Mouse (Mus musculus): ENCODE measurements around the gene Olfr12.

The Olfr12 gene

DNA sequence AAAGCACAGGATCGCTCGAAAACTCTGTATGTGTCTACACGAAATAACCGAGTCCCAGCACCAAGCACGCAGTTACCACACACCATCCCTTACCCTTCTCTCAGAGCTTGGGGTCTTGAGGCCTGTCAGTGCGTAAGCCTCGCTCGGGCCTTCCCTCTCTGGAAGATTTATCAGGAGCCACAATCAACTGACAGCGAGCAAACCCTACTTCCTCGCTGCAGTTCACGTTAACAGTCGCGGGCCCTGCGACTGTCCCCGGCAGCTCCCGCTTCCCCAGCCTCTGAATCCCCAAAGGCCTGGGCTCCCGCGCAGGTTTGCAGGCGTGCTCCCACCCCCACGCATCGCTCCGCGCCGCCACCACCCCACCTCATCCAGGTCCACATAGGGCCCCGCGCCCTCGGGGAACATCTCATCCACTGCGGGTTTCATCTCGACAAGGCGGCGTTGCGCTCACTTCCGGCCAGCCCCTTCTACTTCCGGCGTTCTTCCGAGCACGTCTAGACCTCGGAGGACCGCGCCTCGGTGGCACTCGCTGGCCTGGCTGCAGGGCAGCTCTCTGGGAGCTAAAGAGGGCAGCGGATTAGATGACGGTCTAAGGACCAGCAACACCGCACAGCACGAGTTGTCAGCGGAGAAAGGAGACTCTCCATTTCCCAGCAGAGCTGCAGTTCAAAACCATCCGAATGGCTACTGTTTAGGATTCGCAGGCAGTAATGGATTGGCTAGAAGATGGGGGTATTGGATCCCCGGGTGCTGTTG, 24.1 kb downstream of the Olfr12 start, which contains the start of gene Cops9:
Gene Cops9 (minus strand): TSS at position 472 of the 759 bp plus-strand sequence.
- DNase-seq, result peak; percentile 94 to 95

DNA sequence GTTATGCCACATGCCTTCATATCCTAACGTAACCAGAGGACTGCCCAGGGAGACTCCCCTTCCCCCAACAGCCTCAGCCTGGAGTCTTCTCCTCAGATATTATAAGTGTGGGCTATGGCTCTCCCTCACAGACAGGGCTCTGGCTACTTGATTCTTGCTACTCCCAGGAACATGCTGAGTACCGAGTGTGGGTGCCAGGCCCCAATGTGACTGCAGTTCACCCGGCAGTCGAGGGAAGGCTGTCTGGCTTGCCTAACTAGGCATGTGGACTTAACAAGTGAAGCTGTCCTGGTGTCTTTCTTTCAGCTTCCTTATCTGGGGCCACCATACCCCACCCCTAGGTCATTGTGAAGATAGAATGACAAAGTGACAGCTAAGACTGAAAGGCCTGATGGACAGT, 26.1 kb downstream of the Olfr12 start:
- no peak for DNase-seq

DNA sequence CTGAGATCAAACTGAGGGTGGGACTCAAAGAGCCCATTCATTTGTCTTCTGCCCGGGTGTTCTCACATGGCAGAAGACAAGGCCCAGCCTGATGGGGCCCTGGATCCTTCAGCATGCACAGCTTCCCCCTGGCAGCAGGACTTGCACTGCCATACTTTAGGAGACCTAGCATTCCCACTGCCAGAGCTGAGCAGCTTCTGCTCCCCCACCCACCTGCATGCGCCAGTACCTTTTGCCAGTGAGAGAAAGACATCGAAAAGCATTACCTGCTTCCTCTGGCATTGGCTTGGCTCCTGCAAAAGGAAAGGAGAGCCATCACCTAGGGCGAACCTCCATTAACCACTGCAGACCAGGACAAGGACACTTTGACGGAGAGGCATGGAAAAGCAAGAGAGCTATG, 27.3 kb downstream of the Olfr12 start:
- no peak for DNase-seq

DNA sequence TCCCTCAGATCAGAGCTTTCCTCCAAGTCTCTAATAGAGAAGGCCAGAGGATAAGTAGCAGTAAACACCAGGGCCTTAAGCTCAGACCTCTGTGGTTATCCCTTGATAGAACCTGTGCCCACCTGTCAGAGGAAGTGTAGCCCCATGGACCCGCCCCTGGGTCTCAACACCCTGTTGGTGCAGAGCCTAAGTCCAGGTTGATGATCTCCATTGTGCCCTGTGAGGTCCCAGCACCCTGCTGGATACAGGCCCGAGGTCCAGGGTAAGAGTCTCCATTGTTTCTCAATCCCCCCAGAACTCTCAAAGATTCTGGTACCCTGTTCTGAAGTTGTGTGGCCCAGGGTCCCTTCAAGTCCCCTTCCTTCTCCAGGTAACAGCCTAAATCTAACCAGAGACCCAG, 28.5 kb downstream of the Olfr12 start:
- no peak for DNase-seq

DNA sequence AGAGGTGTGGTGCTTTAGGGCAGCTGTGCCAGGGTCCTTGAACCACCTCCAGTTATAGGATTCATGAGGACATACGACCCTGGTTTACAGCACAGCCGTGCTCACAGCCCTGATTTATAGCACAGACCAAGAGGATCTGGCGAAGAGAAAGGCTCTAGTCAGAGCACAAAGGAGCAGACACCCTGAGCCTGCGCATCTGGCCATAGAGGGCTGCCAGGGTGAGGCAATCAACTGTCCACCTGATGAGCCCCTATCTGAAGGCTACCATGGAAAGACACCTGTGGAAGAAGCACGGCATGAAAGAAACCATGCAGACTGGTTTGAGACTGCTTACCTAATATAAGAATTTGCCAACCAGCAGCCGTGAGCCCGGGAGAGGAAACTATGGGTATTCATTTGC, 29.0 kb downstream of the Olfr12 start:
- DNase-seq, result no peak

DNA sequence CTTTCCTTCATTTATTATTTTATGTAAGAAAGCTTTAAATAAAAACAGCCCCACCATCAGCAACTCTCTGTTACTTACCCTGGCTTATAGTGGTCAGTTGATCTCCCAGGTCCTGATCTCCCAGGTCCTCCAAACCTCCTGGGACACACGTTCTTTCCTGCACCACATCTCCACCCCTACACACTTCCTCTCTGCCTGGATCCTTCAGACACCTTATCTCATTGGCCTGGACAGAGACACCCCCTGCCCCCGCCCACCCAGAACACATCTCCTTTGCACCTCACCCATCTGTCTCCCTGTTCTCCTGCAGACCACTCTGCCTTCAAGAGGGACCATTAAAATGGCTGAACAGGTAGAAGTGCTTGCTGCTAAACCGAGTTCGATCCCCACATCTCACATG, 29.4 kb downstream of the Olfr12 start:
- no peak for DNase-seq

DNA sequence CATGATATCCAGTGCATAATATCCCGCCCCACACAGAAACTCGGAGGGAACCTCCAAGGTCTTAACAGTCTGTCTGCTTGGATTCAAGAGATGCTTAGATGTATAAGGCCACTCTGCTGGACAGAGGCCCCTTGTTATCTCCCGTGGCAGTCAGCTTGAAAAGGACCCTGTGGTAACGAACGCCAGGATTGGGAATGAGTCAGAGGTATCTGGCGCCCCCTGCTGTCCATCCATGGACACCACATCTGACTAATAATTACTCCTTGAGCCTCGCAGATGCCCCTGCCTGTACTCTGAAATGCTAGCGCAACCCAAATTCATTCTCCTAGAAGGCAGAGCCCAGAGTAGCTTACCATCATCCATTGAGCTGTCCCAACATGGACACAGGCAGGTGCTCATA, 30.2 kb downstream of the Olfr12 start:
- DNase-seq, result peak; percentile 87 to 88

DNA sequence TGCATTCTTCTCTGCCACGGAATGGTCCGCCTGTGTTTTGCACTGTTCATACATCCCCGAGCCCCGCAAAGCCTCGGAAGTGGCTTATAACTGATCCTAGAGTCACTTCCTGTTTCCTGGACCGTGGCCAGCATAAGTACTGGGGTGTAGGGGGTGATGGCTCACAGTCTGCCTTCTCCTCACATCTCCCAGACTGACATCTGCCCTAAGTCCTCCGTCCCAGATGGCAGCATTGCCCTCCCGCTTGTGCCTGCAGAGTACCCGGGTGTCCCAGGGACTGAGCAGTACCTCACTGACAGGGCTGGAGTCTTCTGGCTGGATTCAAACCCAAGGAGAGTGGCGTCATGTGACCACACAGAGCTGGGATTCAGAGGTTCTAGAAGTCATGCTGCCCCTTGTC, 30.6 kb downstream of the Olfr12 start:
- peak in 1 of 2 experiments; percentile 14 for DNase-seq

DNA sequence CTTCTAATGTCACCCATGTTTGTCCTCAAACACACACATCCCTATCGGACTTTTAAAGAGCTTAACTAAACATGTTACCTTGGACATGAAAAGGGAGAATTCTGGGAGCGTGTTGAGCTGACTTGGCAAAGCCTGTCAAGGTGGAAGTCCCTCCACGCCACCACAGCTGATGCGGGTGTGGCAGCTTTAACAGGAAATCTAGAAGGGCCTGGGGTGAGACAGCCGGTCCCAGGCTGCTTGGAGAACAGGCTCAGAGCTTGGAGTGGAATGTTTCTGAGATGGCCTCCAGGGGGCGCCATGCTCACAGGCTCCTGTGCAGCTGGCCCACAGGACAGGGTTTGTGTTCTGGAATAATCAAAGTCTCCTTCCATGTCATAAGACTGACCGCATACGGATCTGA, 31.1 kb downstream of the Olfr12 start, which contains the start of gene Otos:
Gene Otos (minus strand): TSS at position 169 of the 400 bp plus-strand sequence.
- peak; percentile 87 to 90 for DNase-seq

DNA sequence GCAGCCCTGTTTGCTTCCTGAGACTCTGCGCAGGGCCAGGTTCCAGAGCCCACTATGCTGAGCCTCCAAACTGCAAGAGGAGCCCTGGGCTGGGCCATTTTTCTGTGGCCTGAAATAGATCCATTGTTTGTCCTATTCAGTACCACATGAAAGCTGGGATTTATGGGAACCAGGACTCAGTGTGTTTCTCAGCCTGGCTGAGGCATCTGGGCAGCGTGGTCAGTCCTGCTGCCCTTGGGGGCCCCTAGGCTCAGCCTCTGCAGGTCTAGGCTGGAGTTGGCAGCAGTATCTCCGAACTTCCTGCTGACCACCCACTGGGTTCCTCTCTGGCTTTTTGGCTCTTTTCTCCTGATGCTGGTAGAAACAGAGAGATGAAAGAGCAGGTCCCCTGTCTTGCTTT, 33.9 kb downstream of the Olfr12 start:
- DNase-seq, result no peak

DNA sequence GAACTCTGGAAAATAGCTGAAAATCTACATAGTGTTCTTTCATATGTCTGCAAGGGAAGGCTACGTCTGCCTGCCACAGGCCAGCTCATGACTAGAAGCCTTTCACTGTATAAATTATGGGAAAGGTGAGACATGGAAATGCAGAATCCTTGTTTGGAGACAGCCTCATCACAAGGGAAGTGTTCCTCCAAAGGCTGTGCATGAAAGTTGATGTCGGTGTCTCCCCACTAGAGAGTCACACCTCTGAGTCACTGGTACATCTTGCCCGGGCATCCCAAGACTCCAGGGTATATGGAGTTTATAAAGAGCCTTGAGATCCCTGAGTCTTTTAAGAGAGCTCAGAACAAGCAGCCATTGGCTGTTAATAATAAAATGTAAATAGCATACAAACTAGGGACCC, 35.6 kb downstream of the Olfr12 start:
- DNase-seq, result no peak

DNA sequence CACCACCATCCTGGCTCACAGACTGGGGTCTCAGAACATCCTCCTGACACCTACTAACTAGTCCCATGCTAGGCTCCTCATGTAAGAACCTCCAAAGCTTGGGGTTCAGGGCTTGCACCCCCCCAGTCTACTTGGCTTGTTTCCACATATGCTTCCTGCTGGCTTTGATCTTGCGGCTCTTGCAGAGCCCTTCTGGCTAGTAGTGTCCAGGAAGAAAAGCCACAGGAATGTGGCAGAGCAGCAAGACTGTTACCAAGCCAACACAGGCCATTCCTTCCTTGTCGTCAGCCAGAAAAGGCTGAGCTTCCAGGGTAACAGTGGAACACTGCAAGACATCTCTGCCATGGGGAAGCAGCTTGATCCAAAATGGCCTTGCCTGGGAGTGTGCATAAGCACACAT, 37.1 kb downstream of the Olfr12 start:
- no peak for DNase-seq

DNA sequence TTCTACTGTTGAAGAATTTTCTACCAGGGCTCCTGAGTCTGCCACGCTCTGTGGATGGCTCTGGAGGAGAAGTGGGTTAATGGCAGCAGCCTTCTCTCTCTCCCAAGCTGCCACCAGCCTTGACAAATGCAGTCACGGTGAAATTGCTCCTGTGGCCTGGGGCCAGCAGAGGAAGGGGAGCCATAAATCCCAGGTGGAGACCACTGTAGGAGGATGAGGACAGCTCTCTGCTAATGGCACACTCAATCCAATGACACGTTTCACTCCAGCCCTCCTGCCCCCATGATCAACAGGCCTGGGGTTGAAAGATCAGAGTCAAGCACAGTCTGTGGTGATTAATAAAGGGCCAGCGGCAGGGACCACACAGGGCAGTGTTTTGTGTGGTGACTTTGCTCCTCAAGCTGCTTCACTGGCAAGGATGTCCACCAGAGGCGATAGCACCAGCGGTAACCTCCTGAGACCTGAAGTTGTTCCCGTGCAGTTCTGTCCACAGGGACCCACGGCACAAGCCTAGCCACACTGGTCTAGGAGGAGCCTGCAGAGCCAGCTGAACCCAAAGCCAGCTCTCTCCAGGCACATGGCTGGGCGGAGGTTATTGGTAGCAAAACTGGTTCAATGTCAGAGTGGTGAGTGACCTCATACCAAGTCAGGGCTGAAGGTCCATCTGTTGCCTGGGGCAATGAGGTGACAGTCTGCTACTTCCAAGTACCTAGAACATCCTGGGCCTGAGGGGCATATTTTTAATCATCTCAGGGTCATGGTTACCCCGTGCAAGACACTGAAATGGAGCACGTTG, 39.6 kb downstream of the Olfr12 start:
- no peak for DNase-seq

DNA sequence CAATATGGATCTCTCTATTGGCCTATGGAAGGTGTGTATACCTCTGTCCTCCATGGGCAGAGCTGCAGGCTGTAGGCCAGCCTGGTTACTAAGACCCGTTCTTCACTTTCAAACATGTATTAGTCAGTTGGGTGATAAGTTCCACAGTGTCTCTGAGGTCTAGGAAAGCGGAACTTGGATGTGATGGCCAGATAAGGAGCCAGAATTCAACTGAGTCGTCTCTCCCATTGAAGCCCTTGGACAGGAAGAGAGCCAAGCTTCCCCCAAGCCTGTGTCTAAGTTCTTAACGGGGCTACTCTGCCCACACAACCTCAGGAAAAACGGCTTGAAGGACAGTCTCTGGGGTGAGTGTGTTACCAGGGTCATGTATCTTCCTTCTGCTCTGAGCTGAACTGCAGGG, 41.8 kb downstream of the Olfr12 start:
- DNase-seq, result no peak

DNA sequence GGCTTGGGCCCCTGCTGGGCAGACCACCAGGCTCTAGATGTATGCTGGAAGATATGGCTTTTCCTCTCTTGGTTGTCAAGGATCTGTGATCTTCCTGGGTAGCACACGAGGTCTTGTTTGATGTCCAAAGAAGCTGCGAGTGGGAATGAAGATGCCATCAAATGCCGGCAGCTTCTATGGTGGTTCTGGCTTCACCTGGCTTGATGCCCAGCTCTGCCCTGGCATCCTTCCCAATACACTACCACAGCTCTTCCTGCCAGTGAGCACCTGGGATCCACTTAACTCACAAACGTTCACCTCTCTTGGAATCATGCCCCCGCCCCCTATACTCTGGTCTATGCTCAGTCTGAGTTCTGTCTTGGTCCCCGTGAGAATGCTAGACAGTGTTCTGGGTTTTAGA, 49.5 kb downstream of the Olfr12 start:
- DNase-seq, result no peak

DNA sequence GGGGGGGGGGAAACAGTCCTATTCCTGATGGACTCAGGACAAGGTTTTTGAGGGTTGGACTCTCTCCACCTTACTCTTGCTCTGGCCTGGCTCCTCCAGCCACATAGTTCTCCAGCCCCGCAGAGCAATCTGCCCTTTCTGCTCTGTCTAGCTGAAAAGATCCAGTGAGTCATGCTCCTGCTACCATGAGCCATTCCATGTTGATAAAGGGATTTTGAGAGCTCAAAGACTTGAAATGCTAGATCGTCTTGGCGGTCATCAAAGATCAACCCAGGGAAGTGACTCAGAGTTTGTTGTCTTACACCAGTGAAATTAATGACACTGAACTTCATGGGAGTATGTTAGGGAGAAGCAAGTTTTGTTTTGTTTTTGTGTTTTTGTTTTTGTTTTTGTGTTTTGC, 51.8 kb downstream of the Olfr12 start:
- DNase-seq, result no peak

DNA sequence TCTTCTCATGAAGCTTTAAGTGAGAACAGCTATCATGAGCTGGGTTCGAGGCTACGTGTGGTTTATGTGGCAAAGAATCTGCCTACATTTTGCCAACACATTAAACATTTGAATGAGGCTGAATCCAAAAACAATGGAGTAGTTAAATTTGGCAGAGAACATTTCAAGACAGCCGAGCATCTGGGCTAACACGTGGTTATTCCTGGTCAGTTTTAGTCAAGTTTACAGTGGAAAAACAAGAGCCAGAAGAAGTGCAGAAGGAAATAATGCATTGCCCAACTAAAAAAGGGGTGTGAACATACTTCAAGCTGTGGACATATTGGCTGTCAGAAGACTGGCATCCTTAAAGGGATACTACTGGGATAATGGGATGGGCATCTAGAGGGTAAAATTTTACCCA, 53.7 kb downstream of the Olfr12 start:
- no peak for DNase-seq

Measured in kidney, postnatal 4 days (tissue).